Mouse (Mus musculus) intestine, embryonic 16.5 days (tissue): ENCODE data around the gene Gm17571. TPM values are rescaled to one million over a fixed set of nuclear protein-coding genes. Genes with fewer than 3 reads are reported as not detected.

Source experiments
- ATAC-seq: fragments of 200-750 bp; cut with Nextera tagmentation; 2 replicates; pipeline ENCODE4 v1.8.0; 2017; ENCODE audit warnings: moderate TSS enrichment, moderate library complexity
- H3K27ac ChIP-seq: fragments of 300-500 bp; sonication (generic); 2 replicates; pipeline ENCODE4 v1.5.1; 2014; ENCODE audit warnings: mild to moderate bottlenecking, low read length
- H3K27me3 ChIP-seq: fragments of 300-500 bp; sonication (generic); replicated peaks from 2 replicates; pipeline ENCODE4 v1.6.1; 2014; ENCODE audit warnings: low read length, control low read depth, mixed read lengths; ENCODE audit not compliant: control insufficient read depth, insufficient read depth
- H3K36me3 ChIP-seq: fragments of 300-500 bp; sonication (generic); 2 replicates; pipeline ENCODE4 v1.6.1; 2014; ENCODE audit warnings: low read length, control low read depth; ENCODE audit not compliant: control insufficient read depth, insufficient read depth
- H3K4me1 ChIP-seq: fragments of 300-500 bp; sonication (generic); 2 replicates; pipeline ENCODE4 v1.6.1; 2014; ENCODE audit warnings: low read length, control low read depth, mixed read lengths; ENCODE audit not compliant: control insufficient read depth, insufficient read depth
- H3K4me2 ChIP-seq: fragments of 300-500 bp; sonication (generic); 2 replicates; pipeline ENCODE4 v1.6.1; 2014; ENCODE audit warnings: low read depth, low read length, control low read depth
- H3K4me3 ChIP-seq: fragments of 300-500 bp; sonication (generic); 2 replicates; pipeline ENCODE4 v1.5.1; 2014; ENCODE audit warnings: mild to moderate bottlenecking, low read length
- H3K9ac ChIP-seq: fragments of 300-500 bp; sonication (generic); 2 replicates; pipeline ENCODE4 v1.6.1; 2014; ENCODE audit warnings: low read depth, low read length
- H3K9me3 ChIP-seq: fragments of 300-500 bp; sonication (generic); 2 replicates; pipeline ENCODE4 v1.6.1; 2016; ENCODE audit warnings: low read length, control low read depth; ENCODE audit not compliant: control insufficient read depth
- WGBS: fragments of 180-500 bp; shearing (Covaris S2); extraction: QIAGEN DNeasy Blood & Tissue Kit; methylation state at CpG from one replicate; pipeline ENCODE4 v1.1.7; 2014; 5-methylcytosine and 5-hydroxymethylcytosine counted together
- polyA plus RNA-seq: library from polyadenylated mRNA; unstranded; fragments of >200 nt; fragmentation: Nextera tagmentation; extraction: Ambion mirVana; gene quantifications from 2 replicates; pipeline ENCODE4 v1.2.1, GENCODE M21; 2015

Gene Gm17571
- polyA plus RNA-seq: not detected in 2 replicates

DNA sequence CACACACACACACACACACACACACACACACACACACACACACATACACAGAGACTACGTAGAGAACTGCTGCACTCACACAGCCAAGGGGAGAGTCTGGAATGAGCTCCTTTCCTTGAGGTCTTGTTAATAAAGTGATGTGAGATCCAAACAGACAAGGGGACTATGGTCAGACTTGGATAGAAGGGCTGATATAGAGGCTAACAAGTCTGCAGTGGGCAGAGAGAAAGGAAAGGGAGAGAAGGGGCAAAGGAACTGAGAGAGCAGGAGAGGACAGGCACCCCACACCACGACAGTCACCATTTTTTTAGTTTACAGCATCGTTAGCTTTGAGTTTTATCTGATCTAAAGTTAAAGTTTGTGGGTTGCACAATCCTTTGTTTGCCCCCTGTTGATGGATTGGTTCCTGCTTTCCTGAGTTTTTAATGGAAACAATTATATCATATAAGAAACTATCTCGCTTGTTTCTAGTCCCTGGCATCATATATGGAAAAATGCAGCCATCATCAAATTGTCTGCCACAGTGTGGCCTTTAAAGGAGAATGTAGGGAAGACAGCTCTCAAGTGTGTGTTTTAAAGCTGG, at the start of gene Gm17571:
Gene Gm17571 (minus strand): TSS at position 51 of the 583 bp plus-strand sequence.
- no peak within 1 kb of the TSS for H3K27ac ChIP-seq
- H3K9ac ChIP-seq: no peak within 1 kb of the TSS
- no peak within 1 kb of the TSS for H3K4me3 ChIP-seq
- H3K9me3 ChIP-seq: no peaks in the 10 kb centered on the region
- 50% methylated on average over 4 of the region's 4 CpGs for WGBS
- 0 out of 2 replicates have a peak, but pooled peaks cover 5% of the 10 kb centered on the region for H3K4me1 ChIP-seq
- H3K36me3 ChIP-seq: no peaks in the 10 kb centered on the region
- no peak within 1 kb of the TSS for H3K4me2 ChIP-seq
- no peak for ATAC-seq
- H3K27me3 ChIP-seq: no peaks in the 10 kb centered on the region

DNA sequence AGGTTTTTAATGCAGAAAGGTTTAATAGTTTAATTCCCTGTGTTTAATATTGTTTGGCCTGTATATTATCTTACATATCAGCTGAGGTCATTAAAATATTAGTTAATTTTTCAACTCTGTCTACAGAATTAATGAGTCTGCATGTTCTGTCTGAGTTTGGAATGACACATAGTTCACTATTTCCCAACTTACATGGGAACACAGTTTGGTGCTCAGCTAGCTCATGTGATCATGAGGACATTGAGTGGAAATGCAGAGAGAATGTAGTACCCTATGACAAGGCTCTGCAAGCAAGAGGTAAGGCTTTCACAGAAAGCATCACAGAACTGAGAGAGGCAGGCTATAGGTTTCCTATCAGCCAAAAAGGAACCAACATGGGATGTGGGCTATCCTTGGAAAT, 49.0 kb upstream of the Gm17571 start:
- Histone ChIP-seq H3K9me3 (no peaks in the 10 kb centered on the region), H3K4me1 (peaks cover 6% of the 10 kb centered on the region; the same call in 1 of the 2 replicates), H3K27me3 (no peaks in the 10 kb centered on the region), H3K27ac (no peak overlapping the region), H3K36me3 (no peaks in the 10 kb centered on the region), H3K4me2 (no peak overlapping the region), H3K9ac (no peak overlapping the region), H3K4me3 (no peak overlapping the region)
- ATAC-seq: no peak

DNA sequence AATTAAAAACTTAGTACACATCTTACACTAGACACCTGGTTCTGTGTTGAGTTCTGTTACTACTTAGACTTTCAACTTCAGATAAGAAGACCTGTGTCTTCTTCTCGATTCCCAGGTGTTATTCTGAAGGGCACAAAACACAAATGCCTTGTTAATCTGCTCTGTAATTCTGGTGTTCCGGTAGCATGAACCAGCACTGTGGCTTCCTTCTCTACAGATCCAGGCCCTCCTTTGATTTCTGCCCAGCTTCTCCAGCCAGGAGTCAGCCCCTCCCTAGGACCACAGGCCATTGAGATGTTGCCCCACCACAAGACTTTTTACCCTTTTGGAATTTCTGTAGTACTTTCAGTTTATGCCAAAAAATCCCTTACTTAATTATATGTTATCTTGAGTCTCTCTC, 47.2 kb upstream of the Gm17571 start:
- no peak overlapping the region for H3K4me2 ChIP-seq
- no peak for ATAC-seq
- 88% methylated on average over 2 of the region's 2 CpGs for WGBS

DNA sequence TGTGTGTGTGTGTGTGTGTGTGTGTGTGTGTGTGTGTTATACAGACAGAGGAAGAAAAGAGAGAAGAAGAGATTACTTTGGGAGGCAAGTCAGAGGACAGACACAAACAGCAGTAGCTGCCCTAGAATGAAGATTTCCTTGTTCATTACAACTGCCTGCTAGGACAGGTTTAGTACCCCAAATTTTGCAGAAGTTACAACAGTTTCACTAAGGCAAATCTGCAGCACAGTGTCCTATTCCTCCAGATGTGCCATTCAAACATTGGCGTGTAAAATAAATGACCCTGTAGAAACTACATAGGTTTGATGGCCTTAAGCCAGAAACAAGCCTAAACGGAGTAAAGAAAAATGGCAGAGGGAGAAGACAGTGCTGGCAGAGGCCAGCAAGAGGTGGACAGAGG, 46.3 kb upstream of the Gm17571 start:
- 60% methylated on average over 2 of the region's 2 CpGs for WGBS
- ATAC-seq: no peak

More for the DNA sequence above, 47.2 kb upstream of the Gm17571 start:
- no peaks in the 10 kb centered on the region for H3K27me3 ChIP-seq
- H3K36me3 ChIP-seq: no peaks in the 10 kb centered on the region
- no peak overlapping the region for H3K9ac ChIP-seq
- no peak overlapping the region for H3K27ac ChIP-seq
- H3K4me3 ChIP-seq: no peak overlapping the region
- no peaks in the 10 kb centered on the region for H3K9me3 ChIP-seq
- peaks cover 6% of the 10 kb centered on the region; the same call in 1 of the 2 replicates for H3K4me1 ChIP-seq

DNA sequence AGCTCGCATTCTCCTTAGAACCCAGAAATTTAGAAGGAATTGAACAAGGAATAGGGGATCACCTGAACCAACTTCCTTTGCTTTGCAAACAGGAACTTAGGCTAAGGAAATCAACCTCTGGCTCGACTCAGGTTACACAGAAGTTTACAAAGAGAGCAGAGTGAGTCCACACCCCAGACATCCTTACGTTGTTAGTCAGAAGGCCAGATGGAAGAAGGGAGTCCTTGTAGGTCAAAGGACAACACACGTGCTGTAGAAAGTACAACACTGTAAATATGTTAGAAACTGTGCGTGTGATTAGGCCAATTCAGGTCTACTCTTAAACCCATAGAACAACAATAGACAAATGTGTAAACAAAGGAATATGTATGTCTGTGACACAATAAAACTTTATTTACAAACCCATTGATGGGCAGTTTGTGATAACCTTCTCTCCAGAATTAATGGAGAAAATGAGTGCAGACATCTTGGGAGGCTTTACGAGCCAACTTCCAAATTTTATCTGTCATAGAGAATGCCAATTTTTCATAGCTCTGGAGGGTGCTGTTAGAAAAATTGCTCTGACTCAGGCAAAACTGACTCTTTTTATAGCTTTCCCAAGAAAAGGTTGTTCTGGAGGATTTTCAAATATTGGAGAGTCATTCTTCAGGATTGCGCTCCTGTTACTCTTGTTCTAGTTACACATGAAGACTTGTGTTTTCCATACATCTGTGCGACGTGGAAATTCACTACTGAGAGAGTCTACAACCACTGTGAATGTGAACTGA, 45.5 kb upstream of the Gm17571 start:
- no peak for ATAC-seq
- no peaks in the 10 kb centered on the region for H3K27me3 ChIP-seq
- no peaks in the 10 kb centered on the region for H3K9me3 ChIP-seq

More for the DNA sequence above, 46.3 kb upstream of the Gm17571 start:
- Histone ChIP-seq H3K9me3 (no peaks in the 10 kb centered on the region), H3K9ac (no peak overlapping the region), H3K4me3 (no peak overlapping the region), H3K27me3 (no peaks in the 10 kb centered on the region), H3K4me1 (peaks cover 6% of the 10 kb centered on the region; the same call in 1 of the 2 replicates), H3K36me3 (no peaks in the 10 kb centered on the region), H3K4me2 (no peak overlapping the region), H3K27ac (no peak overlapping the region)

DNA sequence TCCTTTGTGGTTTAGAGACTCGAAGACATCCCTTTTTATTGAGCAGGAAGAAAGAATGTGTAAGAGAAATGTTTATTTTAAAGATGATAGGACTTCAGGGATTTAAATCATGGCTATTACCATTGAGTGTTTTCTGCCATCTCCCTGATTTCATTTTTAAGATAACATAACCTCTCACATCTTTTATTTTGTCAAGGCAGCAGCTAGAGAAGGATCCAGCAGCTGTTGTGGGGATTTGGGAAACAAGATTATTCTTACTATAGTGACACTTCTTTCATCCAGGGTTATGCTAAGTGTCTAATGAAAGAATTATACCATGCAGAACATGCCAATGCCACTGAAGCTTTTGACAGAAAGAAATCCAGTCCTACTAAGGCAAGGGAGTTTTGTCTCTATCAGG, 44.6 kb upstream of the Gm17571 start:
- Histone ChIP-seq H3K36me3 (no peaks in the 10 kb centered on the region), H3K9ac (no peak overlapping the region), H3K27me3 (no peaks in the 10 kb centered on the region), H3K27ac (no peak overlapping the region), H3K9me3 (no peaks in the 10 kb centered on the region), H3K4me2 (no peak overlapping the region), H3K4me3 (no peak overlapping the region), H3K4me1 (no peaks in the 10 kb centered on the region)
- ATAC-seq: no peak
- 26% methylated on average over 1 of the region's 1 CpGs for WGBS

More for the DNA sequence above, 45.5 kb upstream of the Gm17571 start:
- WGBS: 67% methylated on average over 9 of the region's 9 CpGs
- Histone ChIP-seq H3K9ac (no peak overlapping the region), H3K27ac (no peak overlapping the region), H3K4me2 (no peak overlapping the region), H3K4me1 (peaks cover 2% of the 10 kb centered on the region; the same call in 1 of the 2 replicates), H3K4me3 (no peak overlapping the region), H3K36me3 (no peaks in the 10 kb centered on the region)

DNA sequence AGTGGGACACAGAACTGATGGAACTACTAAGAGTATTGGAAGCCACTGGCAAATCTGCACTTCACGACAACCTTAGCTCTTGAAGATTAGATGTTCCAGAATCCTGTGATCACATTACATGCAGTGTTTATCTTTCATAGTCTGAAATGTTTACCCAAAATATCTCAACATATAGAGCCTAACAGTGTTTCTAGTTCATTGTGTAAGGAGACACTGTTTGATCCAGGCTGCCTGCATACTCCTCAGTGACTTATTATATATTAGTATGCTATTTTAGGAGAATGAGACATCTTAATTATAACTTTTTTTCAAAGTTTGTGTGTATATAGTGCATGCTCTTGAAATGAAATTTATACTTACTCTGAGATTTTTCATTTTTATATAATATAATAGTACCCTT, 39.4 kb upstream of the Gm17571 start:
- 60% methylated on average over 1 of the region's 1 CpGs for WGBS
- ATAC-seq: no peak

DNA sequence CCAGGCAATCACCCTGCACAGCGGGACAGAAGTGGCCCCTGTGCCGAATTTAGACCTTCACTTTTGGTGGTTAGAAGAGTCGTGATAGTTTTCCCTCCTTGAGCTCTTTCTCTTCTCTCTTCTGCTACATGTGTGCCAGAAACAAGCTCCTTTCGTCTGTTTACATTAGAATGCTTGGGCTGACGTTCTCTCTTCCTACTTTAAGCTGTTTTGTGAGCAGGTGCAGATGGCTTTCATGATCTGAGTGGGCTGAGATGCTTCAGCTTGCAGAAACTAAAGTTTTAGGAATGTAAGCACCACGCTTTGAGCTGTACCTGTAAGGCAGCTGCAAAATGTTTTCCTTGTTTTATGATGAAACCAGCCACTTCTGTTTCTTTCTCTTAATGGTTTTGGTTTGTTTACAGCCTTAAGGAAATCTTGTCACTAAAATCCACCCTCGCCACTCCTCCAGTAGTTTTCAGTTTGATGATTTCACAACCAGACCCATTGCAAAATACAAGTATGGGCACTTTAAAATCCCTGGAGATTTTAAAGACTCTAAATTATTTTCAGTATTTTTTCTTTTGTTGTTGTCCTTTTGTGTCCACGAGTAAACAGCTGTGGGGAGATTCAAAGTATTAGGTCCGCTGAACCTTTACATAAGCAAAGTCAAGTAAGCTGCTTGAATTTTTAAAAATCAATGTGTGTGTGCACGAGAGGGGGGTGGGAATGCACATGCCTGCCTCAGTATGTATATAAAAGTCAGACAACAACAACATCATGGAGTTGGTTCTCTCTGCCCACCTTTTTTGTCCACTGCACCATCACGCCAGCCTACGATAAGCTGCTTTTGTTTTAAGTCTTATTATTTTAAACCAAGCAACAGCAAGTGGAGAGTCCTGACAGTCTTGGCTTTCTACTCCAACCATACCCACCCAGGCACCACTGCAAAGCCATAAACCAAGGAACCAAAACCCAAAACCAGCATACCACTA, 38.0 kb upstream of the Gm17571 start:
- Histone ChIP-seq H3K4me2 (no peak overlapping the region), H3K4me3 (no peak overlapping the region), H3K9ac (no peak overlapping the region), H3K27ac (0 out of 2 replicates have a peak overlapping the region, but pooled peaks have one; percentile 8), H3K36me3 (no peaks in the 10 kb centered on the region), H3K9me3 (no peaks in the 10 kb centered on the region), H3K27me3 (no peaks in the 10 kb centered on the region), H3K4me1 (peaks cover 8% of the 10 kb centered on the region)
- ATAC-seq: 0 out of 2 replicates have a peak, but pooled peaks have one; percentile 18
- 44% methylated on average over 12 of the region's 12 CpGs for WGBS

More for the DNA sequence above, 39.4 kb upstream of the Gm17571 start:
- Histone ChIP-seq H3K4me2 (no peak overlapping the region), H3K4me3 (no peak overlapping the region), H3K36me3 (no peaks in the 10 kb centered on the region), H3K27me3 (no peaks in the 10 kb centered on the region), H3K27ac (no peak overlapping the region), H3K4me1 (peaks cover 8% of the 10 kb centered on the region), H3K9ac (no peak overlapping the region), H3K9me3 (no peaks in the 10 kb centered on the region)
